Mouse (Mus musculus): ENCODE data around the gene Car5a.

GRCm38 (mm10) chr8:121889317-121889716 lies 55.4 kb downstream of the Car5a start:
- TF ChIP-seq CTCF (conservative IDR thresholded peaks at IDR 0.05; ENCODE audit: low read length) (no peak), POU5F1 (IDR thresholded peaks at IDR 0.05; ENCODE audit: borderline replicate concordance, low read length) (no peak), NANOG (IDR thresholded peaks at IDR 0.05; ENCODE audit: borderline replicate concordance, low read length) (no peak)

Measured in E14TG2a.4 (cell line).